Mouse (Mus musculus): ENCODE measurements at regions not wholly inside any gene's neighbourhood (a gene's known extent, or its start where the extent isn't known, plus 50 kb on each side); places are given as distances from the start of the nearest gene placed in this dataset.

DNA sequence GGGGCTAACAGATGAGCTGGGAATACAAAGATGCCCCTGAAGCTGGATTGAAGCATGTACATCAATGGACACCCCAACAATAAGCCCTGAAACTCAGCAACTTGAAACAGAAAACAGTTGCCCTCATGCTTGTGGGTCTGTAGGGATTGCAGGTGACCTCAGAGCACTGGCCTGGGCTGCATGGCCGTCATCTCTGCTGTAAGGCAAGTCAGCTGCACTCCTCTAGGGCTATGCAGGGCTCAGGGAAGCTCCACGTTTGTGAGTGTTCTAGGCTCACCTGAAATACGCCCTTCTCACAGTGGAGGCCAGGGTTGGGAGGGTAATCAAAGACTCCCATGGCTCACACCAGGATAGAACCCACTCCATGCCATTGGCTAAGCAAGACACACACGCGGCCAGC, 292.2 kb upstream of the Kdm8 start:
- TF ChIP-seq POLR2A (IDR thresholded peaks at IDR 0.05; ENCODE audit: control insufficient read depth, low read depth, low read length) (no peak), CTCF (IDR thresholded peaks at IDR 0.05; ENCODE audit: control insufficient read depth, insufficient read depth, insufficient replicate concordance, low read depth, low read length) (no peak)
